Mouse (Mus musculus): ENCODE data around the gene Gm17949. TPM values are rescaled to one million over a fixed set of nuclear protein-coding genes. Genes with fewer than 3 reads are reported as not detected.

The Gm17949 gene
- polyA plus RNA-seq, 1 experiment from 2014 or later: not detected

- 78% methylated on average over 2 of the region's 2 CpGs for WGBS
- Histone ChIP-seq H3K9ac (replicated peaks; ENCODE audit: low read length) (no peak overlapping the region), H3K27ac (replicated peaks; ENCODE audit: low read depth, low read length) (no peak overlapping the region), H3K4me1 (ENCODE audit: control insufficient read depth, insufficient read depth, low read length) (no peaks in the 10 kb centered on the region), H3K27me3 (ENCODE audit: control insufficient read depth, insufficient read depth, low read length) (no peaks in the 10 kb centered on the region), H3K36me3 (replicated peaks; ENCODE audit: control insufficient read depth, insufficient read depth, low read depth, low read length) (peaks cover 6% of the 10 kb centered on the region), H3K4me2 (ENCODE audit: low read depth, low read length) (no peak overlapping the region), H3K4me3 (ENCODE audit: low read depth, low read length) (no peak overlapping the region), H3K9me3 (replicated peaks; ENCODE audit: control insufficient read depth, low read length) (no peaks in the 10 kb centered on the region)
- ATAC-seq (replicated peaks; ENCODE audit: insufficient number of reproducible peaks, low FRiP score, low TSS enrichment, low read depth) (no peak), DNase-seq (ENCODE audit: low spot score) (no peak)
Measured at GRCm38 (mm10) chr17:56996506-56996905, 14.8 kb upstream of the Gm17949 start.

DNA sequence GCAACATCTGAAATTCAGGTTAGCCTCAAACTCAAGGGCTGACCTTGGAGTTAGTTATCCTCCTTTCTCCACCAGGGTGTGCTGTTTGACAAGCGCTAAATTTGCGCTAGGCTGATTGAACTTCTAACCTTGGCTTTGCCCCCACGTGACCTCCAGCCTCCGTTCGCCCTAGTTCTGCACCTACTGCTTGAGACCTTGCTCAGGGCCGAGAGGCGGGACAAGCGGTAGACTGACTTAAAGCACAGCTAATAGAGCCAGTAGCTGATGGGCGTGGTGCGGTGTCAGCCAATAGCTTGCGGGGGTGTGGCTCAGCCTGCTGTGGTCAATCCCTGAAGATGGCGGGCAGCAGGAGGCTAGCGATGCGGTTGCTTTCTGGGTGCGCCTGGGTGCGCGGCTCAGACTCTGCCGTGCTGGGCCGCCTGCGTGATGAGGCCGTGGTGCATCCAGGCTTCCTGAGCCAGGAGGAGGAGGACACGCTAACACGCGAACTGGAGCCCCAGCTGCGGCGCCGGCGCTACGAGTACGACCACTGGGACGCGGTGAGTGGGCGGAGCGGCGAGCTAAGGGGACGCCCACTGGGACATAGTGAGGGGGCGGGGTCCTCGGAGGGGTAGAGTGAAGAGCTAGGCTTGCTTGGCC lies 14.1 kb upstream of the Gm17949 start, which contains the start of gene Alkbh7:
TSS of gene Alkbh7 (plus strand) at position 311 of the 639 bp plus-strand sequence.
- Histone ChIP-seq H3K4me2 (ENCODE audit: low read depth, low read length) (peak within 1 kb of the TSS; percentile 67), H3K4me1 (ENCODE audit: control insufficient read depth, insufficient read depth, low read length) (no peaks in the 10 kb centered on the region), H3K27ac (replicated peaks; ENCODE audit: low read depth, low read length) (no peak within 1 kb of the TSS), H3K27me3 (ENCODE audit: control insufficient read depth, insufficient read depth, low read length) (no peaks in the 10 kb centered on the region), H3K4me3 (ENCODE audit: low read depth, low read length) (peak within 1 kb of the TSS; percentile 68), H3K9ac (replicated peaks; ENCODE audit: low read length) (peak within 1 kb of the TSS; percentile 52), H3K9me3 (replicated peaks; ENCODE audit: control insufficient read depth, low read length) (no peaks in the 10 kb centered on the region), H3K36me3 (replicated peaks; ENCODE audit: control insufficient read depth, insufficient read depth, low read depth, low read length) (peaks cover 6% of the 10 kb centered on the region)
- ATAC-seq (replicated peaks; ENCODE audit: insufficient number of reproducible peaks, low FRiP score, low TSS enrichment, low read depth) (peak; percentile 98), DNase-seq (ENCODE audit: low spot score) (peak; percentile 97)
- WGBS: under 1% methylated on average over 38 of the region's 38 CpGs

DNA sequence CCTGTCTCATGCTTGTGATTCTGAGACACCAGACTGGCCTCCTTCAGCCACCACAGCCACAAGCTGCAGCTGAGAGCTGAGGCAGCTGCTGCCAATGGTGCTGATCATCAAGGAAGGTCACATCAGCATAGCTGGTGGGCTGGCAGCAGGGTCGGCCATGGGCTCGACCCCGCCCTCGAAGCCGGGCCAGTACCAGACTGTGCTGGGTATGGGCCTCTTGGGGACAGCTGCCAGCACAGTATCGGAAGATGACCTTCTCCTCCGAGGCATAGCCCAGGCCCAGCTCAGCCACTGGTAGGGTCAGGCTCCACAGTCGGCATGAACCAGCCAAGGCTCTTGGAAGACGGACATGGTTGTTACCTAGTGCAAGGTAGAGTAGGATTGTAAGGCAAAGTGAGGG lies 11.9 kb upstream of the Gm17949 start:
- H3K27ac ChIP-seq (replicated peaks; ENCODE audit: low read depth, low read length): no peak overlapping the region
- no peaks in the 10 kb centered on the region for H3K9me3 ChIP-seq (replicated peaks; ENCODE audit: control insufficient read depth, low read length)
- no peak overlapping the region for H3K4me3 ChIP-seq (ENCODE audit: low read depth, low read length)
- no peak overlapping the region for H3K4me2 ChIP-seq (ENCODE audit: low read depth, low read length)
- WGBS: 89% methylated on average over 9 of the region's 9 CpGs
- DNase-seq (ENCODE audit: low spot score) (no peak), ATAC-seq (replicated peaks; ENCODE audit: insufficient number of reproducible peaks, low FRiP score, low TSS enrichment, low read depth) (no peak)
- H3K36me3 ChIP-seq (replicated peaks; ENCODE audit: control insufficient read depth, insufficient read depth, low read depth, low read length): peaks cover 11% of the 10 kb centered on the region
- no peaks in the 10 kb centered on the region for H3K4me1 ChIP-seq (ENCODE audit: control insufficient read depth, insufficient read depth, low read length)
- no peaks in the 10 kb centered on the region for H3K27me3 ChIP-seq (ENCODE audit: control insufficient read depth, insufficient read depth, low read length)
- H3K9ac ChIP-seq (replicated peaks; ENCODE audit: low read length): no peak overlapping the region

- Histone ChIP-seq H3K9ac (replicated peaks; ENCODE audit: low read length) (no peak within 1 kb of the TSS), H3K4me3 (ENCODE audit: low read depth, low read length) (no peak within 1 kb of the TSS), H3K9me3 (replicated peaks; ENCODE audit: control insufficient read depth, low read length) (no peaks in the 10 kb centered on the region), H3K27ac (replicated peaks; ENCODE audit: low read depth, low read length) (no peak within 1 kb of the TSS), H3K36me3 (replicated peaks; ENCODE audit: control insufficient read depth, insufficient read depth, low read depth, low read length) (peaks cover 11% of the 10 kb centered on the region), H3K27me3 (ENCODE audit: control insufficient read depth, insufficient read depth, low read length) (no peaks in the 10 kb centered on the region), H3K4me1 (ENCODE audit: control insufficient read depth, insufficient read depth, low read length) (no peaks in the 10 kb centered on the region), H3K4me2 (ENCODE audit: low read depth, low read length) (no peak within 1 kb of the TSS)
- ATAC-seq (replicated peaks; ENCODE audit: insufficient number of reproducible peaks, low FRiP score, low TSS enrichment, low read depth) (no peak), DNase-seq (ENCODE audit: low spot score) (no peak)
- 92% methylated on average over 9 of the region's 9 CpGs for WGBS
Measured at GRCm38 (mm10) chr17:56999968-57000609, 11.2 kb upstream of the Gm17949 start, which contains the start of gene Pspn. Gene Pspn (minus strand): TSS chr17:57000018.

- Histone ChIP-seq H3K36me3 (replicated peaks; ENCODE audit: control insufficient read depth, insufficient read depth, low read depth, low read length) (peaks cover 15% of the 10 kb centered on the region), H3K9me3 (replicated peaks; ENCODE audit: control insufficient read depth, low read length) (no peaks in the 10 kb centered on the region), H3K4me2 (ENCODE audit: low read depth, low read length) (no peak overlapping the region), H3K4me1 (ENCODE audit: control insufficient read depth, insufficient read depth, low read length) (no peaks in the 10 kb centered on the region), H3K27ac (replicated peaks; ENCODE audit: low read depth, low read length) (no peak overlapping the region), H3K9ac (replicated peaks; ENCODE audit: low read length) (no peak overlapping the region), H3K27me3 (ENCODE audit: control insufficient read depth, insufficient read depth, low read length) (no peaks in the 10 kb centered on the region), H3K4me3 (ENCODE audit: low read depth, low read length) (no peak overlapping the region)
- 81% methylated on average over 8 of the region's 8 CpGs for WGBS
- ATAC-seq (replicated peaks; ENCODE audit: insufficient number of reproducible peaks, low FRiP score, low TSS enrichment, low read depth): no peak
- no peak for DNase-seq (ENCODE audit: low spot score)
Measured at GRCm38 (mm10) chr17:57001228-57001627, 10.0 kb upstream of the Gm17949 start.

- DNase-seq (ENCODE audit: low spot score) (no peak), ATAC-seq (replicated peaks; ENCODE audit: insufficient number of reproducible peaks, low FRiP score, low TSS enrichment, low read depth) (no peak)
- Histone ChIP-seq H3K4me3 (ENCODE audit: low read depth, low read length) (no peak overlapping the region), H3K4me2 (ENCODE audit: low read depth, low read length) (no peak overlapping the region), H3K36me3 (replicated peaks; ENCODE audit: control insufficient read depth, insufficient read depth, low read depth, low read length) (peaks cover 20% of the 10 kb centered on the region), H3K9me3 (replicated peaks; ENCODE audit: control insufficient read depth, low read length) (no peaks in the 10 kb centered on the region), H3K27me3 (ENCODE audit: control insufficient read depth, insufficient read depth, low read length) (no peaks in the 10 kb centered on the region), H3K9ac (replicated peaks; ENCODE audit: low read length) (no peak overlapping the region), H3K4me1 (ENCODE audit: control insufficient read depth, insufficient read depth, low read length) (no peaks in the 10 kb centered on the region), H3K27ac (replicated peaks; ENCODE audit: low read depth, low read length) (no peak overlapping the region)
- WGBS: 89% methylated on average over 5 of the region's 7 CpGs
Measured at GRCm38 (mm10) chr17:57003994-57004393, 7.3 kb upstream of the Gm17949 start.

DNA sequence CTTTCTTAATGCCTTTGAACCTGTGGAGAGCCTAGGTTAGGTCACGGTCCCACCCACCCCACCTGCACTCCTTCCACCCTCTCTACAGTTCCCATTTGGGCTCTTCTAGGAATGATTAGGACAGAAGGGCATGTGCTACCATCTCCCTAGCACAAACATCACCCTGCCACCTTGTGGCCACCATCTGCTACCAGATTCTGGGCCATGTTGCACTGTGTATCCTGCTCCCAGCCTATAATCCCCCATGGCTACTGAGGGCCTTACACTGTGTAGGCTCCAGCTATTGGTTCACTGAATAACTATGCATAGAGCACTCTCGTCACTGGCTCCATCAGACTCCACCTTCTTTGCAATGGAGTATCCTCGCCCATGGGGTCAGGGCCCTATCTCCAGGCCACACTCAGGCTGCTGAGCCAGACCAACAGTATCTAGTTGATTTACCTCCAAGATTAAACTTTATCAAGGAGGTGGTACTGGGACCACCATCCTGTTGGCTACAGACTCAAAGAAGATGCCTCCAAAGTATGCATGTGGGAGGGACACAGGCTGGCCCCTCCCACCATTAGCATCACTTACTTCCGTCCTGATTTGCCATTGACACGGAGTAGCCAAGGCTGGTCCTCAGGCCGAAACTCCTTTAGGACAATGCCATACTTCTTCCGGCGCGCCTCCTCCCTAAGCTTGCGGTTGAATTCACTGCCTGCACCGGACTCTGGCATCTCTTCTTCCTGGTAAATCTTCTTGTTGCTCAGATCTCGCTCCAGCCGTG lies 3.9 kb upstream of the Gm17949 start:
- 92% methylated on average over 13 of the region's 13 CpGs for WGBS
- no peaks in the 10 kb centered on the region for H3K4me1 ChIP-seq (ENCODE audit: control insufficient read depth, insufficient read depth, low read length)

DNA sequence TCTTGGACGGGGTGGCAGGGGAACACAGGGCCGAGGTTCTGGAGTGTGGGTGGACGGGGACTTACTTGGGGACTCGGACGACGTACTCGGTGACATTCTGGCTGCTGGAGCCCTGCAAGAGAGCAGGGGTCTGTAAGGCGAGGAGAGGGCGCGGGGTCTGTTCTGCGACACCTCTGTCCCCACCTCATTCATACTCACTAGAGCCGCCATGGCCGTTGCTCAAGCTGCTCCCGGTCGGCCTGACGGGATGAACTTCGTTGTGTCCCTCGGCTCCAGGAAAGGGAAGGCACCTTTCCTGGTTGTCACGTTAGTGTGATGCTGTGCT lies 396 bp upstream of the Gm17949 start:
- DNase-seq (ENCODE audit: low spot score): no peak
- H3K27me3 ChIP-seq (ENCODE audit: control insufficient read depth, insufficient read depth, low read length): no peaks in the 10 kb centered on the region
- H3K9me3 ChIP-seq (replicated peaks; ENCODE audit: control insufficient read depth, low read length): no peaks in the 10 kb centered on the region
- peak; percentile 26 for ATAC-seq (replicated peaks; ENCODE audit: insufficient number of reproducible peaks, low FRiP score, low TSS enrichment, low read depth)
- H3K27ac ChIP-seq (replicated peaks; ENCODE audit: low read depth, low read length): no peak overlapping the region; the same call in none of the 2 replicates
- peak overlapping the region; percentile 74 for H3K4me3 ChIP-seq (ENCODE audit: low read depth, low read length)
- peaks cover 5% of the 10 kb centered on the region; the same call in 1 of the 2 replicates for H3K36me3 ChIP-seq (replicated peaks; ENCODE audit: control insufficient read depth, insufficient read depth, low read depth, low read length)
- no peaks in the 10 kb centered on the region for H3K4me1 ChIP-seq (ENCODE audit: control insufficient read depth, insufficient read depth, low read length)
- H3K4me2 ChIP-seq (ENCODE audit: low read depth, low read length): peak overlapping the region; percentile 84
- WGBS: 1% methylated on average over 19 of the region's 19 CpGs
- H3K9ac ChIP-seq (replicated peaks; ENCODE audit: low read length): peak overlapping the region; percentile 86

More for the DNA sequence above, 3.9 kb upstream of the Gm17949 start:
- H3K27me3 ChIP-seq (ENCODE audit: control insufficient read depth, insufficient read depth, low read length): no peaks in the 10 kb centered on the region
- H3K27ac ChIP-seq (replicated peaks; ENCODE audit: low read depth, low read length): no peak overlapping the region
- no peaks in the 10 kb centered on the region for H3K9me3 ChIP-seq (replicated peaks; ENCODE audit: control insufficient read depth, low read length)
- no peak overlapping the region for H3K4me2 ChIP-seq (ENCODE audit: low read depth, low read length)
- H3K4me3 ChIP-seq (ENCODE audit: low read depth, low read length): no peak overlapping the region
- H3K9ac ChIP-seq (replicated peaks; ENCODE audit: low read length): no peak overlapping the region
- peaks cover 20% of the 10 kb centered on the region for H3K36me3 ChIP-seq (replicated peaks; ENCODE audit: control insufficient read depth, insufficient read depth, low read depth, low read length)
- no peak for ATAC-seq (replicated peaks; ENCODE audit: insufficient number of reproducible peaks, low FRiP score, low TSS enrichment, low read depth)
- DNase-seq (ENCODE audit: low spot score): no peak

All from embryonic facial prominence, embryonic 11.5 days (tissue).